Mouse (Mus musculus) erythroblast, embryonic 14.5 days (primary cell): ENCODE results near the gene B3gnt3.

Source experiments
- GATA1 ChIP-seq: IDR thresholded peaks from 2 replicates; pipeline ENCODE4 v1.6.1; 2012; ENCODE audit warnings: low read length, inconsistent platforms, mixed read lengths
- TAL1 ChIP-seq: IDR thresholded peaks from 3 replicates; pipeline ENCODE4 v1.6.1; 2012; ENCODE audit warnings: low read length, inconsistent platforms, mixed read lengths

DNA sequence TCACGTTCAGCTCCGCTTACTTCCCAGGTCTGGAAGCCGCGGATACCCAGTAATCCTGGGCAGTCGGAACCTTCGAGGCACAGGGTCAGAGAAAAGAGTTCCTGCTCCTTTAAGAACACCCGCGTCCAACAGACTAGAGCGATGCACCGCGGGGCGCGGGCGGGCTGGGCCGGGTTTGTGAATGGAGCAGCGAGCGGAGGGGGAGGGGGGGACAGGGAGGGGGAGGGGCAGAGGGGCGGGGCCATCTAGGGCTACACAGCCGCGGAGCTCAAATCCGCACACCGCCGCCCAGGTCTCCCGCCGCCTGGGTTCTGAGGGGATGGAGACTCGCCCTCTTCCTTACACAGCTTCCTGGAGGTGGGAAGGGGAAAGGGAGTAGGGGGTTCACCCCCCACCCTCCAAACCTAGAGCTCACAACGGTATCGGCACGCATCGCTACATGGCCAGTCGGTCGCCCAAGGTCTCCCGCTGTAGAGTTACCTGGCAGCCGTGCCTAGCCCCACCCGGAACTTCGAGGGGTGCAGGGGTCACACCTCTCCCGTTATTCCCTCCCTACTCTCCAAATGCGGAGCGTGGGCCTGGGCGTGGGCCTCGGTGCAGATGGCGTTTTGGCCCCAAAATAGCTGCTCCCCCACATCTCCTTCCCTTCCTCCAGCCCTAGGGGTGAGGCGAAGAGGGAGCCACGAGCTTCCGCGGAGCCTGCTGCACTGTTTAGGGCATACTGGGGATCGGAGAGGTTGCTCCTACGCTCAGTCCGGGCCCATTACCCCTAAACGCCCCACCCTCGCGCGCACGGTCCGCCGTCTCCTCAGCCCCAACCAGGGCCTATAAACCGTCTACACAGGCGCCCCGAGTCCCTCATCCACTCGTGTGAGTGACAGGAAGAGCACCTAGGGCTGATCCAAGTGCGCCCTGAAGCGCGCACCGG, 30.7 kb downstream of the B3gnt3 start:
- TF ChIP-seq GATA1 (no peak), TAL1 (no peak)
